Mouse (Mus musculus) ES-E14 (cell line): ENCODE measurements around the gene Zfp747.

Experiments used
- CHD2 ChIP-seq: IDR thresholded peaks from 2 replicates; pipeline ENCODE4 v1.6.1; 2014; ENCODE audit warnings: mild to moderate bottlenecking, low read depth, low read length, inconsistent platforms
- ZNF384 ChIP-seq: IDR thresholded peaks from 2 replicates; pipeline ENCODE4 v1.6.1; 2012; ENCODE audit warnings: low read depth, low read length, inconsistent platforms

GRCm38 (mm10) chr7:127341356-127341755 lies 34.5 kb downstream of the Zfp747 start:
- TF ChIP-seq CHD2: no peak
- no peak for TF ChIP-seq ZNF384
